Mouse (Mus musculus): ENCODE data around the gene Fibp. TPM values are rescaled to one million over a fixed set of nuclear protein-coding genes. Genes with fewer than 3 reads are reported as not detected.

Gene Fibp
- polyA plus RNA-seq, 1 experiment from 2014 or later: 103 TPM

GRCm38 (mm10) chr19:5480016-5480415 lies 19.6 kb downstream of the Fibp start:
- no peaks in the 10 kb centered on the region for H3K9me3 ChIP-seq (ENCODE audit: control insufficient read depth, low read length)
- no peak overlapping the region for H3K4me2 ChIP-seq
- H3K27me3 ChIP-seq (ENCODE audit: control insufficient read depth, insufficient read depth, low read length): no peaks in the 10 kb centered on the region
- no peak for ATAC-seq (ENCODE audit: low FRiP score)
- no peak overlapping the region for H3K4me3 ChIP-seq (ENCODE audit: low read depth, low read length)
- no peak overlapping the region for H3K27ac ChIP-seq (ENCODE audit: low read depth, low read length)
- no peaks in the 10 kb centered on the region; the same call in none of the 2 replicates for H3K36me3 ChIP-seq (ENCODE audit: control insufficient read depth, insufficient read depth, low read length)
- no peak for DNase-seq (ENCODE audit: low spot score, missing footprints)
- H3K4me1 ChIP-seq (ENCODE audit: control insufficient read depth, insufficient read depth, low read length): peaks cover 5% of the 10 kb centered on the region
- WGBS: 94% methylated on average over 10 of the region's 10 CpGs
- no peak overlapping the region for H3K9ac ChIP-seq (ENCODE audit: low read length)

GRCm38 (mm10) chr19:5481398-5481797 lies 21.0 kb downstream of the Fibp start:
- H3K9me3 ChIP-seq (ENCODE audit: control insufficient read depth, low read length): no peaks in the 10 kb centered on the region
- no peaks in the 10 kb centered on the region; the same call in none of the 2 replicates for H3K36me3 ChIP-seq (ENCODE audit: control insufficient read depth, insufficient read depth, low read length)
- ATAC-seq (ENCODE audit: low FRiP score): no peak
- no peaks in the 10 kb centered on the region for H3K4me1 ChIP-seq (ENCODE audit: control insufficient read depth, insufficient read depth, low read length)
- H3K27ac ChIP-seq (ENCODE audit: low read depth, low read length): no peak overlapping the region
- H3K4me2 ChIP-seq: no peak overlapping the region
- 89% methylated on average over 10 of the region's 10 CpGs for WGBS
- no peak for DNase-seq (ENCODE audit: low spot score, missing footprints)
- no peaks in the 10 kb centered on the region for H3K27me3 ChIP-seq (ENCODE audit: control insufficient read depth, insufficient read depth, low read length)
- no peak overlapping the region for H3K4me3 ChIP-seq (ENCODE audit: low read depth, low read length)
- H3K9ac ChIP-seq (ENCODE audit: low read length): no peak overlapping the region

- Histone ChIP-seq H3K27ac (ENCODE audit: low read depth, low read length) (no peak overlapping the region), H3K36me3 (ENCODE audit: control insufficient read depth, insufficient read depth, low read length) (no peaks in the 10 kb centered on the region; the same call in none of the 2 replicates), H3K4me3 (ENCODE audit: low read depth, low read length) (no peak overlapping the region), H3K4me2 (no peak overlapping the region), H3K27me3 (ENCODE audit: control insufficient read depth, insufficient read depth, low read length) (no peaks in the 10 kb centered on the region), H3K9me3 (ENCODE audit: control insufficient read depth, low read length) (no peaks in the 10 kb centered on the region), H3K9ac (ENCODE audit: low read length) (no peak overlapping the region), H3K4me1 (ENCODE audit: control insufficient read depth, insufficient read depth, low read length) (peaks cover 12% of the 10 kb centered on the region)
- DNase-seq (ENCODE audit: low spot score, missing footprints) (no peak), ATAC-seq (ENCODE audit: low FRiP score) (no peak)
- 90% methylated on average over 19 of the region's 19 CpGs for WGBS
These were observed 23.3 kb downstream of the Fibp start for GRCm38 (mm10) chr19:5483386-5484359.

GRCm38 (mm10) chr19:5484496-5484895 lies 24.1 kb downstream of the Fibp start:
- no peaks in the 10 kb centered on the region for H3K27me3 ChIP-seq (ENCODE audit: control insufficient read depth, insufficient read depth, low read length)
- no peaks in the 10 kb centered on the region for H3K9me3 ChIP-seq (ENCODE audit: control insufficient read depth, low read length)
- no peak overlapping the region for H3K4me3 ChIP-seq (ENCODE audit: low read depth, low read length)
- H3K27ac ChIP-seq (ENCODE audit: low read depth, low read length): no peak overlapping the region
- H3K4me2 ChIP-seq: no peak overlapping the region
- no peaks in the 10 kb centered on the region; the same call in none of the 2 replicates for H3K36me3 ChIP-seq (ENCODE audit: control insufficient read depth, insufficient read depth, low read length)
- no peak for DNase-seq (ENCODE audit: low spot score, missing footprints)
- H3K4me1 ChIP-seq (ENCODE audit: control insufficient read depth, insufficient read depth, low read length): peaks cover 15% of the 10 kb centered on the region
- no peak for ATAC-seq (ENCODE audit: low FRiP score)
- 88% methylated on average over 5 of the region's 5 CpGs for WGBS
- no peak overlapping the region for H3K9ac ChIP-seq (ENCODE audit: low read length)

GRCm38 (mm10) chr19:5485371-5485770 lies 25.0 kb downstream of the Fibp start:
- Histone ChIP-seq H3K9me3 (ENCODE audit: control insufficient read depth, low read length) (no peaks in the 10 kb centered on the region), H3K36me3 (ENCODE audit: control insufficient read depth, insufficient read depth, low read length) (no peaks in the 10 kb centered on the region; the same call in none of the 2 replicates), H3K4me1 (ENCODE audit: control insufficient read depth, insufficient read depth, low read length) (peaks cover 20% of the 10 kb centered on the region), H3K27me3 (ENCODE audit: control insufficient read depth, insufficient read depth, low read length) (no peaks in the 10 kb centered on the region), H3K4me2 (no peak overlapping the region), H3K4me3 (ENCODE audit: low read depth, low read length) (no peak overlapping the region), H3K9ac (ENCODE audit: low read length) (no peak overlapping the region), H3K27ac (ENCODE audit: low read depth, low read length) (no peak overlapping the region)
- 95% methylated on average over 8 of the region's 8 CpGs for WGBS
- DNase-seq (ENCODE audit: low spot score, missing footprints) (no peak), ATAC-seq (ENCODE audit: low FRiP score) (no peak)

- Histone ChIP-seq H3K4me2 (no peak overlapping the region), H3K27me3 (ENCODE audit: control insufficient read depth, insufficient read depth, low read length) (no peaks in the 10 kb centered on the region), H3K4me3 (ENCODE audit: low read depth, low read length) (no peak overlapping the region), H3K9me3 (ENCODE audit: control insufficient read depth, low read length) (no peaks in the 10 kb centered on the region), H3K4me1 (ENCODE audit: control insufficient read depth, insufficient read depth, low read length) (peaks cover 20% of the 10 kb centered on the region), H3K36me3 (ENCODE audit: control insufficient read depth, insufficient read depth, low read length) (no peaks in the 10 kb centered on the region; the same call in none of the 2 replicates), H3K9ac (ENCODE audit: low read length) (no peak overlapping the region; the same call in 1 of the 2 replicates), H3K27ac (ENCODE audit: low read depth, low read length) (no peak overlapping the region)
- DNase-seq (ENCODE audit: low spot score, missing footprints) (no peak), ATAC-seq (ENCODE audit: low FRiP score) (no peak)
- 91% methylated on average over 7 of the region's 7 CpGs for WGBS
These were observed 25.4 kb downstream of the Fibp start for GRCm38 (mm10) chr19:5485821-5486220.

- H3K4me2 ChIP-seq: no peak overlapping the region
- no peak for DNase-seq (ENCODE audit: low spot score, missing footprints)
- no peak overlapping the region for H3K27ac ChIP-seq (ENCODE audit: low read depth, low read length)
These were observed 25.9 kb downstream of the Fibp start for GRCm38 (mm10) chr19:5486286-5486685.

GRCm38 (mm10) chr19:5486771-5487170 lies 26.4 kb downstream of the Fibp start:
- ATAC-seq (ENCODE audit: low FRiP score) (no peak), DNase-seq (ENCODE audit: low spot score, missing footprints) (no peak)
- Histone ChIP-seq H3K4me1 (ENCODE audit: control insufficient read depth, insufficient read depth, low read length) (peaks cover 24% of the 10 kb centered on the region), H3K4me3 (ENCODE audit: low read depth, low read length) (no peak overlapping the region), H3K9ac (ENCODE audit: low read length) (no peak overlapping the region), H3K9me3 (ENCODE audit: control insufficient read depth, low read length) (no peaks in the 10 kb centered on the region), H3K4me2 (no peak overlapping the region), H3K27me3 (ENCODE audit: control insufficient read depth, insufficient read depth, low read length) (no peaks in the 10 kb centered on the region), H3K27ac (ENCODE audit: low read depth, low read length) (no peak overlapping the region), H3K36me3 (ENCODE audit: control insufficient read depth, insufficient read depth, low read length) (no peaks in the 10 kb centered on the region; the same call in none of the 2 replicates)
- 93% methylated on average over 4 of the region's 4 CpGs for WGBS

More at GRCm38 (mm10) chr19:5486286-5486685, 25.9 kb downstream of the Fibp start:
- Histone ChIP-seq H3K27me3 (ENCODE audit: control insufficient read depth, insufficient read depth, low read length) (no peaks in the 10 kb centered on the region), H3K4me3 (ENCODE audit: low read depth, low read length) (no peak overlapping the region), H3K36me3 (ENCODE audit: control insufficient read depth, insufficient read depth, low read length) (no peaks in the 10 kb centered on the region; the same call in none of the 2 replicates), H3K9me3 (ENCODE audit: control insufficient read depth, low read length) (no peaks in the 10 kb centered on the region), H3K4me1 (ENCODE audit: control insufficient read depth, insufficient read depth, low read length) (peaks cover 20% of the 10 kb centered on the region), H3K9ac (ENCODE audit: low read length) (no peak overlapping the region; the same call in 1 of the 2 replicates)
- 89% methylated on average over 8 of the region's 8 CpGs for WGBS
- no peak for ATAC-seq (ENCODE audit: low FRiP score)
